Mouse (Mus musculus) heart, postnatal 0 days (tissue): ENCODE measurements at regions not wholly inside any gene's neighbourhood (a gene's known extent, or its start where the extent isn't known, plus 50 kb on each side); places are given as distances from the start of the nearest gene placed in this dataset.

Experiments used
- CTCF ChIP-seq: IDR thresholded peaks from 2 replicates; pipeline ENCODE4 v1.5.1; 2016; ENCODE audit warnings: antibody characterized with exemption, control low read depth, low read depth
- EP300 ChIP-seq: IDR thresholded peaks from 2 replicates; pipeline ENCODE4 v1.6.1; 2016; ENCODE audit warnings: antibody characterized with exemption, low read depth

GRCm38 (mm10) chr13:5736472-5736871 is 124.8 kb upstream of the Klf6 start:
- TF ChIP-seq CTCF (no peak), EP300 (no peak)
